Mouse (Mus musculus) liver, embryonic 14.5 days (tissue): ENCODE results near the gene Tfpi2.

Experiments
- CTCF ChIP-seq: IDR thresholded peaks from 2 replicates; pipeline ENCODE4 v1.5.1; 2016; ENCODE audit warnings: antibody characterized with exemption, low read depth, control low read depth
- EP300 ChIP-seq: IDR thresholded peaks from 2 replicates; pipeline ENCODE4 v1.6.1; 2016; ENCODE audit warnings: antibody characterized with exemption, low read depth

DNA sequence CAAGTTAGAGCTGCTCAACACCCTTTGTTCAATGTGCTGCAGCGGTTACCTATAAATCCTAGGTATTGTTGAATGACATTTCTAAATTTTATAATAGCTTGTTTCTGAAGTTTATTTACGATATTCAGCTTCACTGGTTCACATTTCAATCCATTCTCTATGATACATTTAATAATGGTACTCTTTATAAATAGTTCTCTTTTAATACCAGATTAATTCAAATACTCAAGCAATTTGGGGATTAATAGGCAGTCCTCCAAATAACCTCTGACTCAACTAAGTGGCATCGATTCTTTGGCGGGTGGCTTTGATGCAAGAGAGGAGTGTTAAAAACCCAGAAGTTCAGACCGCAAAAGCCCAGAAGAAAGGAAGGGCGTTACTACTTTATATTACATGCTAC, 4.8 kb upstream of the Tfpi2 start, which contains the start of gene Gngt1:
- TF ChIP-seq CTCF (no peak), EP300 (no peak)
